Mouse (Mus musculus) c-Kit-positive CD71-negative TER-119-negative erythroid progenitor cells, embryonic 14.5 days (primary cell): ENCODE measurements around the gene Tanc2.

Experiments
- DNase-seq: peaks from one replicate; pipeline ENCODE4 v3.0.0-alpha.2; 2013; ENCODE audit warnings: low read depth

Tanc2 gene

DNA sequence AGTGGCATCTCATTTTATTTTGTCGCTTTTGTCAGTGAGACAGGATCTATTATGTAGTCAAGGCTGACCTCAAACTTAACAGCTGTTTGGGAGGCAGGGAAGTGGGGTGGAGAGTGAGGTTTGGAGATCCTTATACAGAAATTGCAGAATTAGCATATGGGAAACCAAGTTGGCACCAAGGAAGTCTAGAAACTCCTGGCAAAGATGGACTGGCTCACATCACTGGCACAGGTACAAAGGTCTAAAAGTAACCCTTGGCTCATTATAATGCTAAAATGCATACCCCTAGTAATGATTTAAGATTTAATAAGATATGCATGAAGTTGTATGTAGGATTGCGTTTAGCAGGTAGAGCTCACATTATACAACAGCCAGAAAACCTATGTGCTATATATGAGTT lies 58.2 kb downstream of the Tanc2 start:
- DNase-seq, result no peak

DNA sequence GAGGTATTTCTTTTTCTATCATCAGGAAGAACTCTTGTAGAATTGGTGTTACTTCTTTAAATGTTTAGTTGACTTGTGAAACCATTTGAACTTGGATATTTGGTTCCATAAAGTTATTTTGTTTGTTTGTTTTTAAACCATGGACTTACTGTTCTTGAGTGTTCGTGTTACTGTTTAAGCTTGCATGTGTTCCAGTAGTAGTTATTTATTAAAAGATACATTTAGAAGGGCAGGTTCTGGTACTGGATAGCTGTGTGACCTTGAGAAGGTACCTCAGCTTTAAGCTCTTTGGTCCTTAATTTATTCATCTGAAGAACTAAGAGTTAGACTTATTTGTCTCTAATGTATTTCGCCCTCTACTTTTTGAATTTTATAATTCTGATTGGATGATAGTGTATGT lies 64.8 kb downstream of the Tanc2 start:
- DNase-seq, result no peak

DNA sequence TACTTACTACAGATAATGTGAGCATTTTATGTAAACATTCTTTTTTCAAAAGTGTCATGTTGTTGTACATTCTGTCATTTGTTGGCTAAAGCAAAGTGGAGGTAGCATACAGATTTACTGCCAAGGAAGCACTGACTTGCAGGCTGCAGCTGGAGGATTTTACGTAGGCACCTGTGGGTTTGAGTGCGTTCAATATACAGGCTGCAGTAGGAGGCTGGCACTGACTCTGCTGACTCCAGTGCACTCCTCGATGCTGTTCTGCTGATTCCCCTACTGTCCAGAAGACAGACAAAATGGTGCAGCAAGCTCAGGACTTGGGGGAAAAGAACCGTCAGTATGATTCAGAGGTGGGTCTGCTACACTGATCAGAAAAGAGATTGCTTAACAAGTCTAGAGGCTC lies 65.5 kb downstream of the Tanc2 start:
- no peak for DNase-seq

GRCm38 (mm10) chr11:105667879-105668278 lies 78.1 kb downstream of the Tanc2 start:
- no peak for DNase-seq

DNA sequence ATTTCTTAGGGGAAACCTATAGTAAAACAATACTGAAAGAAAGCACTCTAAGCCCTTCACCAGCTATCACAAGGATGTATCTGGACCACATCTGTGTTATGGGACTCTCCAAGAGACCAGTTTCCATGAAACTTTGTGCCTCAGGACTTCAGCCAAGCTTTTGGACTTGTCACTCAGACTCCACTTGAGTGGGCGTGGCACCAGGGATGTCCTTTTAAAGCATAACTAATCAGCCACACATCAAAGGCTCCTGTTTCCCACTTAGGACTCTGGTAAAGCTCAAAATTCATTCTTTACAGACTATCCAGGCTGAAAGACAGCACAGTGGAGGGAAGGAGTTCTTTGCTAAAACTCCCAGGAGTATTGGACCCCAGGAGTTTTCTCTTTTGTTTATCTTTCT lies 89.2 kb downstream of the Tanc2 start:
- no peak for DNase-seq

DNA sequence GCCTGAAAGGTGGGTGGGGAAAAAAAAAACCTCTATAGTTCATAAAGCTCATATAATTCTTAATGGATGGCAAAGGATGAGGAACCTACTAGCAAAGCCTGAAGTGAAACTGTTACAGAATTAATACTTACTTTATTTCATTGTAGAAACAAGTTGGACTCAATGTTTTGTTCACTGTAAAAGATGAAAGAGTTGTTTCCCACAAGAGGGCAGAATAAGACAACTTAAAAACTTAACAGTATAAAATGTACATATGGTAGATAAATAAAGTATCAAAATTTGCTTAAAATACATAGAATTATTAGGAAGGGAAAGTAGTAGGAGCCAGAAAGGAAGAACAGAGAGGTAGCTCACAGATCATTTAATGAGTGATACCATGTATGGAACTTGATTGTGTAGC lies 95.0 kb downstream of the Tanc2 start:
- DNase-seq, result no peak

DNA sequence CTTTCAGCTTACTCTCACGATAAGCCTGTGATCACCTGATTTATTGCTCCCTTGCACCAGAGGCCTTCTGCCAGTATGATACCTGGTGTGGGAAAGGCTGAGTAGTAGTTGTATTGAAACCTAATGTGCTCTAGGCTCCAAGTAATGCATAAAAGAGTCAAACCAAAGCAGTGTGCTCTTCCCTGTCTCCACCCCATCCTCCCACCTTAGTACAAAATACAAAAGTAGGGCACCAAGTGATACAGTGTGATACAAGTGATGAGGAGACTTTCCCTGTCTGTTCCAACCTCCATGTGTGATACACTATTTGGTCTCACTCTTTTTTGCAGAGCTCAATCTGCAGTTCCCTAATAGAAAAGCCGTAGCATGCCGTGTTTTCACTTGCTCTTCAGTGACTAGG lies 110.7 kb downstream of the Tanc2 start:
- DNase-seq, result no peak

DNA sequence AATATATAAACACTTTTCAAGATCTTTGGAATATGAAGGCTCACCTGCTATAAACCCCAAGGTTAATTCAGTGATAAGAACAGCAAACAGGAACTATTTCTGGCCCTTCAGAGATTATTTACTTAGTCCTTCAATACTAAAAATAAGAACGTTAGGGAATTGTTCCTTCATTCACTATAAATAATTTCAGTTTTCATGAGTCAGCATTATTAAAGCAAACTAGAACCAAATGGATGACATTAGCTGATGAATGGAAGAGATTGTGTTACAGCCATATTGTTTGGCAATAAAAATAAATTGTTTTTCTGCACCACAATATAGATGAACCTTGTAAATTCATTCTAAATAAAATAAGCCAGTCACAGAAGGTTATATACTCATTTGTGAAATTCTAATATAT lies 129.9 kb downstream of the Tanc2 start:
- DNase-seq, result no peak

DNA sequence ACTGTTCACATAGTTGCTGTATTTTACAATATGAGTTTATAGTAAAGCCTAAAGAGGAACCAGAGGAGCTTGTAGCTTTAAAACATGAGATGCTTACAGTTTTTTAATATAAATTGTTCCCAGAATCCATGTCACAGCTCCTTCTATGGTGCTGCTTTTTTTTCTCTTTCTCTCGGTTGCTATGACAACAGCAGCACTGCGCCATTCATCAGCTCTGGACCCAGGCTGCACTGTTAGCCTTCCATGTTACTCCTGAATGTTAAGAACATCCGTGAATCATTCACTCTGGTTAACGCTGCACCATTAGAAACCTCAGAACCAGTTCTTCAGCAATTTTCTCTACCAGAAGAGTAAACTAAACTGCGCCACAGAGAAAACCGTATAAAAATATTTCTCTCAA lies 141.8 kb downstream of the Tanc2 start:
- DNase-seq, result no peak

GRCm38 (mm10) chr11:105731989-105732531 lies 142.3 kb downstream of the Tanc2 start:
- DNase-seq, result no peak

DNA sequence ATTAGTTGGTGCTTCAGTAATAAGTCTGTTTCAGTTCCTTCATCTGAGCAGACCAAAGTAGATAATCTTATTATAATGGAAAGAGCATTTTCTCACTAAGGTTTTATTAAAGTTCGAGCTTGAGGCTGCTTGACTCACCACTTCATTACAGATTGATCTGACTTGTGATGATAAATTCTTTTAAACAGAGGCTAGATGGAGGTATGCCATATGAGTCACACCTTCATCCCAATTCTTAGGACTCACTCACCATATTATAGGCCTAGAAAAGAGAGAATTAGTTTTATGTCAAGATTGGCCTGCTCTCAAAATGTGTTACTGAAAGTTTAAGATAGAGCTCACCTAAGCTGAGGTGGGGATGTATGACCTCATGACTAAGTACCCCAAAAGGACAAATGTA lies 153.4 kb downstream of the Tanc2 start:
- no peak for DNase-seq

DNA sequence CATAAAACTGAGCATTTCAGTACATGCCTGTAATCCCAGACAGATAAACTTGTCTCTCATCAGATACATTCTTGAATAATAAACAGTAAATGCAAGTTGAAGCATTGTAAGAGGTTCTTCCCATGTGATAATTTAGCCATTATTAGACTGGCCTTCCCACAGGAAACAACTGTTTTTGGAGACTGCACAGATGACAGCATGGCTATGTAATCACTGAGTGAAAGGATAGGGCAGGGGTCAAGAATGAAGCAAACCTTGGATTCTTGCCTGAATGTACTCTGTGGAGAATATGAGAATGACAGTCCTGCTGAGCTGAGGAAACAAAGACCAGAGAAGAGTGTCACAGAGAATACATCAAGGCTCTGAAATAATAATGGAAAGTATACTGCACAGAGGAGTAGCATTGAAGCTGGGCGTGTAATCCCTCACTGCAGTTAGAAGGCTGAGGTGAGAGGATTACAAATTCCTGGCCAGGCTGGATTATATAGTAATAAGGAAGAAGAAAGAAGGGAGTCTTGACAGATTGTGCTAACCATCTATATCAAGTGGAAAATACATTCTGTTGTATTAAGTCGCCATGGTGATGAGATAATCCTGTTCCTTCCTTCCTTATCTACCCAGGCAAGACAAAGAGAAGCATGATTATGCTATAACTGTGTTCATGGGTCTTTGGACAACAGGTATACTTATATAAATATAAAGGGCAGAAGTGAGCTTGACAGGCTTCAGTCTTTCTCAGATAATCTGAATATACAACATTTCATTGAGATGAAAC lies 159.7 kb downstream of the Tanc2 start:
- no peak for DNase-seq

- no peak for DNase-seq
Observed at GRCm38 (mm10) chr11:105758561-105759203, 168.9 kb downstream of the Tanc2 start.

GRCm38 (mm10) chr11:105759413-105759812 lies 169.6 kb downstream of the Tanc2 start:
- DNase-seq, result no peak

GRCm38 (mm10) chr11:105760346-105760745 lies 170.6 kb downstream of the Tanc2 start:
- no peak for DNase-seq

DNA sequence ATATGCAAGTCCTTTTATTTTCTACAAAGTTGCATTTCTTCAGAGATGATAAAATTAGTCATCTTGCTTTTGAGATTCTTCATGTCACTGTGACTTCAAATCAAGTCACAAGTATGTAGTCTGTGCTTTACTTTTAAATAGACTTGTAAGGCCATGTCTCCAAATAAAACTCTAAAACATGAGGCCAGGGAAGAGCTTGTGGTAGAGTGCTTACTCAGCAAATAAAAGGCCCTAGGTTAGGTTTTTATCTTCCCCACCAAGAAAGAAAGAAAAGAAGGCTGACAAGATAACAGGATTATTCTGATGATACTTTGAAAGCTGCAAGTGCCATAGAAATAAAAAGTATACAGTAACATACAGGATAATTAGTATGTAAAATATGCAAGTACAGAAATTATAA lies 188.0 kb downstream of the Tanc2 start:
- DNase-seq, result no peak

DNA sequence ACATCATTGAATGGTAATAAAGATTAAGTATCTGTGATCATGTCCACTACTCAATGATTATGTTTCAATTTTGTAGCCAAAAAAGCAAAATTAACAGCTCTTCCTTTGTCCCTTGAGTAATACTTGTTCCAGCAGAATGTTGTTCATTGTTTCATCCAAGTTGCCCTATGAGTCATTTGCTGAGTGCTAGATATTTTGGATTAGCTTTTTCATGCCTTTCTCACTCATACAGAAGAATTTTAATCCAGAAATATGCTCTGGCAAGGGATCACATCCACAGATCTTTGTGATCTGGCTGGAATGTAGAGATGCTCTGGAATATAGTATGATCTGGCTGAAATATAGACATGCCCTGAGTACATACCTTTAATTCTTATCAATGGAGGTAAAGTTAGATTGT lies 202.7 kb downstream of the Tanc2 start:
- no peak for DNase-seq

DNA sequence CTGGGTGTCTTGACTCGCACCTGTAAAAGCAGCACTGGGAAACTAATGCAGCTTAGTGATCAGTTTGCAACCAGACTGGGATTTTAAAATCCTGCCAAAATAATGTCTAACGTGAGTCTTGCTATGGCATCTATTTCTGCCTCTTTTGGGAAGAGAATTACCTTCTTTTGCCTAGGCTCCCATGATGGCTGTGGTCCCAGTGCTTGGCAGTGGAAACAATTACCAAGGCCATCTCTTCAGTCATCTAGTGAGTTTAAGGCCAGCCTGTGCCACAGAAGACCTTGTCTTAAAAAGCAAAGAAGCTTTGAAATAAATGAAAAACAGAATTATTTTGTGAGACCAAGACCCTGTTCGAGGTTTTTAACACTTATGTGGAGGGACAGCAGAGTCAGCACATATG lies 213.9 kb downstream of the Tanc2 start:
- DNase-seq, result no peak

DNA sequence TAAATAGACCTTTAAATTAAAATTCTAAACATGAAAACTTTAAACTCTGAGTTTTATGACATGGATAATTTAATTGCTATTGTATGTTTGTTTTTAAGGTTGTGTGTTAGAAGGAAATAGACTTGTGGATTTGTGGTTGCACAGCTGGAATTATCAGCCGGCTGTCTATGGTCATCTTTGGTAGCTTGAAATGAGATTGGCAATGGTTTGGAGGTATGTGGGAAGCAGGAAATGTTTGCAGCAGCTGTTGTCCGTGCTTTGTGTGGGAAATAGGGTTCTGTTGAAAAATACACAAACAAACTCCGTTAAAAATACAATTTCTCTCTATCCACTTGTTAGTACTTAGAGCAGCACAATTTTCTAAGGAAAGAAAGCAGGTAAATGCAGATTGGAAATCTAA lies 215.0 kb downstream of the Tanc2 start:
- DNase-seq, result no peak

DNA sequence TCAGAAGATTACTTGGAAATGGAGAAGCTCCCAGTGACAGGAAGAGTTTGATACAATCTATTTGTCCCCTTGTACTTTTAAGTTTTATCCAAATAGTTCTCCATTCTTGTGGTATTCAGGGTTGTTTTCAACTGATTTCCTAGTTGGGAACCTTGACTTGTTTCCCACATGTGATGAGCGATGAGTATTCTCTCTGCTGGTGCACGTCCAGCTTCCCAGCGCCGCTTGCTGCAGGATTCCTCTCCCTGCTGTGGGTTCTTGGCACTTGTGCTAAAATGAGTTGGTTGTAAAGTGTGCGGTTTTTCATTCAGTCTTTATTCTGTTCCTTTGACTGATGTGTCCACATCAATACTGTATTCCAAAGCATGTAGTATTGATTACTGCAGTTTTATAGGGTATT lies 217.3 kb downstream of the Tanc2 start:
- no peak for DNase-seq

GRCm38 (mm10) chr11:105823246-105823645 lies 233.5 kb downstream of the Tanc2 start:
- no peak for DNase-seq

DNA sequence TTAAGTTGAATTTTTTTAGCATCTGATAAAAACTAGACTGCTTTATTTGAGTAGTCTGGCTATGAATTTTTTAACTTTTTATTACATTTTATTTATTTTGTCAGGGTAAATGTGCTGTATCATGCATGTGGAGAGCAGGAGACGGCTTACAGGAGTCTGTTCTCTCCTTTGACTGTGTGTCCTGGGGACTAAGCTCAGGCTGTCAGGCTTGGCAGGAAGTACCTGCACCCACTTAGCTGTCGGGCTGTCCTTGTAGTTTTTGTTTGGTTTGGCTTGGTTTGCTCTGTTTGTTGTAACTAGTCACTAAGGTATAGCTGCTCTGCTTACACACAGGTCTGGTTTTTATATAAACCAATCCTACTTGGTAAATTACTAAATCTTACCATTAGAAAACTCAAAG lies 234.0 kb downstream of the Tanc2 start:
- no peak for DNase-seq

DNA sequence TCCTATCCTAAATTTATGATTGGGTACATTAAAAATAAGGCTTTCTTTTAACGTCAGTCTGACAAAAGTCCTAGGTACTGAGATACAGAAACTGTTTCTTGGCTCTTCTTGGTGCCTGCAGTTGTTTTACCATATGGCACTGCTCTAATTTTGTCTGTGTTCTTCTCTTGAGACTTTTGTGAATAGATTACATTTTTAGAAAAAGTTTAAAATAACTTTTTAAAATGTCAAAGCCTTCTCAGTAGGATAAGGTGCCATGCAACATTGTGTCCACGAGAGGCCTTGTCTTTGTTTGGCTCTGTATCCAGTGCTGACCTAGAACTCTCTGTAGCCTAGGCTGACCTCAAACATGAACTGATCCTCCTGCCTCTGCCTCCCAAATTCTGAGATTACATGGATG lies 238.4 kb downstream of the Tanc2 start:
- no peak for DNase-seq

DNA sequence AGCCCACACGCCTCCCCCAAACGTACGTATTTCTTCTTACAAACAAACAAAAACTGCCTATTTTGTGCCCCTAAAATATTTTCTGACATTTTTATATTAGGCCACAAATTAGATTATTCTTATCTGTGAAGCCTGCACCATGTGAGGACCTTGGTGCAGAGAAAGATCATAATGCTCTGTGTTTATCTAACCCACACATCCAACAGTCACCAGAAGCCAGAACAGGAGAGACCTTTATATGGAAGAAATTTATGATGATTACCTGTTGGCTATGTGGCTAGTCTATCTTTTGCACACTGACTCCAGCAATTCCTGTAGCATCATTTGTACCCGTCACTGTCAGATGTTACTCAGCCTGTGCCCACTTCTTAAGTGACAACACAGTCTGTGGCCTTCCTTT lies 245.4 kb downstream of the Tanc2 start:
- DNase-seq, result no peak
